ENCODE assay signal across 20 mouse cellular contexts in genomic region chr16:30507120-30507519, GRCm38 (mm10). TPM values are rescaled to one million over a fixed set of nuclear protein-coding genes. Genes with fewer than 3 reads are reported as not detected.
DNase-seq lines count a peak whose midpoint lies in the region; ATAC-seq and TF ChIP-seq lines count a peak whose summit lies in the region.
"Had no signal": no experiment of that assay in that cellular context is flagged by ENCODE, and none has a peak within 500 bp of the region (broad histone marks: within the 10 kb centered on the region; RNA-seq: fewer than 3 reads in every experiment).

No protein-coding gene starts in this region.

- H3K36me3 ChIP-seq in heart, embryonic 10.5 days: no peaks in the 10 kb centered on the region
- no peaks in the 10 kb centered on the region for H3K36me3 ChIP-seq in intestine, embryonic 16.5 days (ENCODE audit: control insufficient read depth, insufficient read depth, low read length)
- H3K36me3 ChIP-seq in intestine, postnatal 0 days (ENCODE audit: control insufficient read depth, insufficient read depth): no peaks in the 10 kb centered on the region
- no peaks in the 10 kb centered on the region for H3K36me3 ChIP-seq in heart, embryonic 14.5 days (ENCODE audit: control insufficient read depth, insufficient read depth, low read length)
- H3K36me3 ChIP-seq: embryonic facial prominence, embryonic 12.5 days; forebrain, embryonic 12.5 days; hindbrain, embryonic 15.5 days; kidney, embryonic 15.5 days; limb, embryonic 10.5 days had no signal

- H3K4me1 ChIP-seq in heart, embryonic 10.5 days: peaks cover 50% of the 10 kb centered on the region
- H3K4me1 ChIP-seq in intestine, embryonic 16.5 days (ENCODE audit: control insufficient read depth, insufficient read depth, low read length): peaks cover 32% of the 10 kb centered on the region
- no peaks in the 10 kb centered on the region; the same call in 1 of the 2 replicates for H3K4me1 ChIP-seq in intestine, postnatal 0 days (replicated peaks; ENCODE audit: control insufficient read depth, insufficient read depth, low read length)
- peaks cover 19 to 35% of the 10 kb centered on the region in 2 experiments for H3K4me1 ChIP-seq in heart, embryonic 14.5 days (ENCODE audit: control insufficient read depth in 2 of 2, insufficient read depth in 2 of 2, low read length in 2 of 2)

- H3K9ac ChIP-seq in intestine, embryonic 16.5 days (ENCODE audit: low read depth, low read length): peak overlapping the region; percentile 30; the same call in 1 of the 2 replicates
- H3K9ac ChIP-seq in intestine, postnatal 0 days (ENCODE audit: low read depth, low read length): no peak overlapping the region
- no peak overlapping the region for H3K9ac ChIP-seq in heart, embryonic 14.5 days (ENCODE audit: low read length)
- H3K9ac ChIP-seq: embryonic facial prominence, embryonic 12.5 days; forebrain, embryonic 12.5 days; hindbrain, embryonic 15.5 days; kidney, embryonic 15.5 days; liver, postnatal 0 days had no signal

- H3K4me3 ChIP-seq in heart, embryonic 10.5 days: no peak overlapping the region
- H3K4me3 ChIP-seq in intestine, embryonic 16.5 days (ENCODE audit: low read length): no peak overlapping the region
- no peak overlapping the region for H3K4me3 ChIP-seq in intestine, postnatal 0 days (ENCODE audit: low read depth, low read length)
- H3K4me3 ChIP-seq in heart, embryonic 14.5 days (ENCODE audit: control insufficient read depth in 1 of 2, insufficient read depth in 1 of 2, low read depth in 1 of 2, low read length in 2 of 2): no peak overlapping the region
- H3K4me3 ChIP-seq: embryonic facial prominence, embryonic 12.5 days; forebrain, embryonic 12.5 days; hindbrain, embryonic 15.5 days; kidney, embryonic 15.5 days; limb, embryonic 10.5 days had no signal

- no peaks in the 10 kb centered on the region for H3K9me3 ChIP-seq in heart, embryonic 10.5 days
- no peaks in the 10 kb centered on the region for H3K9me3 ChIP-seq in intestine, embryonic 16.5 days (ENCODE audit: control insufficient read depth, low read length)
- H3K9me3 ChIP-seq in intestine, postnatal 0 days (ENCODE audit: control insufficient read depth): no peaks in the 10 kb centered on the region
- H3K9me3 ChIP-seq in heart, embryonic 14.5 days (ENCODE audit: control insufficient read depth, low read length): no peaks in the 10 kb centered on the region
- H3K9me3 ChIP-seq: embryonic facial prominence, embryonic 12.5 days; forebrain, embryonic 12.5 days; hindbrain, embryonic 15.5 days; kidney, embryonic 15.5 days; limb, embryonic 10.5 days had no signal

- TF ChIP-seq CTCF in intestine, postnatal 0 days (IDR thresholded peaks at IDR 0.05; ENCODE audit: low read depth): no peak

- peaks cover 10% of the 10 kb centered on the region for H3K27me3 ChIP-seq in heart, embryonic 10.5 days (ENCODE audit: insufficient read depth, poor library complexity, severe bottlenecking)
- H3K27me3 ChIP-seq in intestine, embryonic 16.5 days (replicated peaks; ENCODE audit: control insufficient read depth, insufficient read depth, low read length): no peaks in the 10 kb centered on the region
- no peaks in the 10 kb centered on the region for H3K27me3 ChIP-seq in intestine, postnatal 0 days (replicated peaks; ENCODE audit: control insufficient read depth, insufficient read depth, low read length)
- H3K27me3 ChIP-seq in heart, embryonic 14.5 days (ENCODE audit: control insufficient read depth, insufficient read depth, low read length): peaks cover 7% of the 10 kb centered on the region
- H3K27me3 ChIP-seq: embryonic facial prominence, embryonic 12.5 days; hindbrain, embryonic 15.5 days; kidney, embryonic 15.5 days had no signal

- WGBS in heart, embryonic 10.5 days: 24% methylated on average over 10 of the region's 10 CpGs
- 41% methylated on average over 10 of the region's 10 CpGs for WGBS in intestine, embryonic 16.5 days
- 25% methylated on average over 10 of the region's 10 CpGs for WGBS in intestine, postnatal 0 days
- 14% methylated on average over 10 of the region's 10 CpGs for WGBS in heart, embryonic 14.5 days

- peak overlapping the region; percentile 43; the same call in 1 of the 2 replicates for H3K27ac ChIP-seq in heart, embryonic 10.5 days
- no peak overlapping the region for H3K27ac ChIP-seq in intestine, embryonic 16.5 days (ENCODE audit: low read length)
- no peak overlapping the region for H3K27ac ChIP-seq in intestine, postnatal 0 days (ENCODE audit: low read depth, low read length)
- H3K27ac ChIP-seq in heart, embryonic 14.5 days (replicated peaks in 1 of 2; ENCODE audit: control insufficient read depth in 1 of 2, insufficient read depth in 1 of 2, low read depth in 2 of 2, low read length in 2 of 2): no peak overlapping the region
- H3K27ac ChIP-seq: embryonic facial prominence, embryonic 12.5 days; forebrain, embryonic 12.5 days; hindbrain, embryonic 15.5 days; kidney, embryonic 15.5 days; limb, embryonic 10.5 days had no signal

- ATAC-seq in intestine, embryonic 16.5 days: 0 out of 2 replicates have a peak, but pooled peaks have one; percentile 13
- ATAC-seq in intestine, postnatal 0 days: no peak
- 0 out of 2 replicates have a peak, but pooled peaks have one; percentile 28 for ATAC-seq in heart, embryonic 14.5 days (ENCODE audit: insufficient number of reproducible peaks, insufficient read depth, low FRiP score, low read depth)
- ATAC-seq: CD4-positive, CD25-positive, alpha-beta regulatory T cell, adult 4 months; liver, postnatal 0 days had no signal

- H3K4me2 ChIP-seq in intestine, embryonic 16.5 days (ENCODE audit: low read depth, low read length): no peak overlapping the region
- no peak overlapping the region for H3K4me2 ChIP-seq in intestine, postnatal 0 days (replicated peaks; ENCODE audit: low read depth)
- no peak overlapping the region for H3K4me2 ChIP-seq in heart, embryonic 14.5 days (ENCODE audit: low read length)
- H3K4me2 ChIP-seq: embryonic facial prominence, embryonic 12.5 days; forebrain, embryonic 12.5 days; hindbrain, embryonic 15.5 days; kidney, embryonic 15.5 days; midbrain, embryonic 11.5 days had no signal

- DNase-seq in heart, embryonic 10.5 days (ENCODE audit: low spot score): no peak
- no peak for DNase-seq in heart, adult 9 months (ENCODE audit: low spot score in 2 of 2)
- DNase-seq in heart, postnatal 4 days: peak; percentile 49
- DNase-seq in thymus, postnatal 25 days: no peak
- DNase-seq: adrenal gland, postnatal 14 days; cerebellum, adult 2 months; cerebellum, postnatal 25 days; gastrocnemius, postnatal 36 days; liver, postnatal 0 days; lung, postnatal 14 days had no signal

RNA-seq across cellular contexts. Expression of gene Tmem44, which starts 43.5 kb away (rescaled TPM):
- polyA plus RNA-seq in heart, embryonic 10.5 days (2016; fragmentation: Nextera tagmentation; extraction: Ambion mirVana): 16.1 and 23.1 TPM in 2 replicates
- 7.2 and 8.4 TPM in 2 replicates for polyA plus RNA-seq in intestine, embryonic 16.5 days (2015; fragmentation: Nextera tagmentation; extraction: Ambion mirVana)
- polyA plus RNA-seq in intestine, postnatal 0 days (2015; fragmentation: Nextera tagmentation; extraction: Ambion mirVana): 2.9 and 3.1 TPM in 2 replicates
- 24.2 and 24.3 TPM in 2 replicates for polyA plus RNA-seq in heart, embryonic 14.5 days (2014; fragmentation: Nextera tagmentation; extraction: Ambion mirVana)
- 10 to 100 TPM; 19.4 to 19.7 TPM for total RNA-seq in heart, postnatal 4 days (2021)
